Mouse (Mus musculus) thymus, adult 2 months (tissue): ENCODE results near the gene Bcl11b.

Experiments
- CTCF ChIP-seq: fragments of 200-500 bp; IDR thresholded peaks from 2 replicates; pipeline ENCODE4 v1.5.1; 2012; ENCODE audit warnings: mild to moderate bottlenecking, control low read depth, low read length, moderate library complexity, borderline replicate concordance; ENCODE audit not compliant: control insufficient read depth, poor library complexity, insufficient read depth; ENCODE audit errors: extremely low read depth
- POLR2A ChIP-seq: fragments of 200-500 bp; IDR thresholded peaks from 2 replicates; pipeline ENCODE4 v1.6.1; 2012; ENCODE audit warnings: mild to moderate bottlenecking, low read length, control low read depth, moderate library complexity; ENCODE audit not compliant: control insufficient read depth, poor library complexity, insufficient read depth; ENCODE audit errors: extremely low read depth

- TF ChIP-seq CTCF, result no peak
- TF ChIP-seq POLR2A, result no peak
Observed at GRCm38 (mm10) chr12:107874467-107875142, 128.8 kb downstream of the Bcl11b start.
